Comparison of ENCODE assay signal across 9 mouse cellular contexts in the genomic region with DNA sequence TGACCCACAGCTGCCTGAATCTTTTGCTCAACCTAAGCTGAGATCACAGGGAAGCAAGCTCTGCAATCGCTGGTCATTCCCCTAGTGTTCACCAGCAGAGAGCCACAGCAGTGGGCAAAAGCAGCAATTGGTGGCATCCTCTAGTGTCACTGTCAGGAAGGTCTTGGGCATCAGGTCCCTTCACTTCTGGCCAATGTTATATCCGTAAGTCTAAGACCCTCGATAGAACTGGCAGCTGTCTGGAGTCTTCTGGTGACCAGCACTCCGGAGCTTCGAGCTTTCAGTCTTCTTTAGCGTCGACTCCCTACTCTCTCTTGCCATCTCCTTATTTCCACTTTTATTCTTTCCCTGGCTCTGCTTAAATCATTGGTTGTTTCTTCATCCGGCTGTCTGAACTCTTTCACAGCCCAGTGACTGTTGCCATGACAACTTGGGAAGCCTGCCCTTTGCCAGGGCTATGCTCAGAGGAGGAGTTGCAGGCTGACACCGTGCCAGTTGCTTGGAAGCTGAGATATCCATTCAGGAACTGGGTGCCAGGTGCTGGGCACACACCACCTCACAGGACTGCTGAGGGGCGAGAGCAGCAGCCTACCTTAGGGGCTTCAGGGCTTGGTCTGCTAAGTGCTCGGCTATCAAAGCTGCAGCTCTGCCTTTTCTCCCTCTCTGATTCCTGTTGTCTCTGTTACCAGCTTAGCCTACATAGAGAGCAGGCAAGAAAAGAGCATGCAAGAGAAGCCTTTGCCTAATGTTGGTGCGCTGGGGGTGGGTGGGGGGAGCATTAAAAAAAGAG. TPM values are rescaled to one million over a fixed set of nuclear protein-coding genes. Genes with fewer than 3 reads are reported as not detected.
DNase-seq lines count a peak whose midpoint lies in the region; ATAC-seq and TF ChIP-seq lines count a peak whose summit lies in the region.
"Had no signal": no experiment of that assay in that cellular context is flagged by ENCODE, and none has a peak within 500 bp of the region (broad histone marks: within the 10 kb centered on the region; RNA-seq: fewer than 3 reads in every experiment).

No protein-coding gene starts in this region.

- H3K36me3 ChIP-seq in forebrain, embryonic 15.5 days, result no peaks in the 10 kb centered on the region
- H3K36me3 ChIP-seq in hindbrain, embryonic 11.5 days (ENCODE audit: control insufficient read depth, insufficient read depth, low read length), result no peaks in the 10 kb centered on the region
- H3K36me3 ChIP-seq in lung, embryonic 14.5 days (ENCODE audit: insufficient read depth), result peaks cover 12% of the 10 kb centered on the region

- H3K27me3 ChIP-seq in forebrain, embryonic 15.5 days, result no peaks in the 10 kb centered on the region
- H3K27me3 ChIP-seq in hindbrain, embryonic 11.5 days (ENCODE audit: control insufficient read depth, insufficient read depth, low read length), result no peaks in the 10 kb centered on the region
- H3K27me3 ChIP-seq in lung, embryonic 14.5 days (ENCODE audit: insufficient read depth, low read length), result no peaks in the 10 kb centered on the region

- 0 out of 2 replicates have a peak, but pooled peaks have one; percentile 13 for TF ChIP-seq CTCF in lung, embryonic 14.5 days (IDR thresholded peaks at IDR 0.05; ENCODE audit: low read depth)

- peak overlapping the region; percentile 48 for H3K4me3 ChIP-seq in forebrain, embryonic 15.5 days
- 0 out of 2 replicates have a peak overlapping the region, but pooled peaks have one; percentile 9 for H3K4me3 ChIP-seq in hindbrain, embryonic 11.5 days (ENCODE audit: low read depth, low read length)
- H3K4me3 ChIP-seq in lung, embryonic 14.5 days (ENCODE audit: low read depth, low read length), result peak overlapping the region; percentile 47; the same call in 1 of the 2 replicates

- peak overlapping the region; percentile 44 for H3K4me2 ChIP-seq in forebrain, embryonic 15.5 days (replicated peaks)
- peak overlapping the region; percentile 17; the same call in 1 of the 2 replicates for H3K4me2 ChIP-seq in hindbrain, embryonic 11.5 days (replicated peaks; ENCODE audit: low read depth, low read length)
- peak overlapping the region; percentile 62 for H3K4me2 ChIP-seq in lung, embryonic 14.5 days

- peak overlapping the region; percentile 83 for H3K27ac ChIP-seq in forebrain, embryonic 15.5 days (replicated peaks)
- H3K27ac ChIP-seq in hindbrain, embryonic 11.5 days (ENCODE audit: low read depth, low read length), result no peak overlapping the region
- 0 out of 2 replicates have a peak overlapping the region, but pooled peaks have one; percentile 58 for H3K27ac ChIP-seq in lung, embryonic 14.5 days (ENCODE audit: low read depth)

- WGBS in forebrain, embryonic 15.5 days, result 15% methylated on average over 12 of the region's 12 CpGs
- WGBS in hindbrain, embryonic 11.5 days, result 41% methylated on average over 12 of the region's 12 CpGs
- WGBS in lung, embryonic 14.5 days, result 32% methylated on average over 12 of the region's 12 CpGs

- peaks cover 42% of the 10 kb centered on the region for H3K4me1 ChIP-seq in forebrain, embryonic 15.5 days
- no peaks in the 10 kb centered on the region; the same call in 1 of the 2 replicates for H3K4me1 ChIP-seq in hindbrain, embryonic 11.5 days (replicated peaks; ENCODE audit: control insufficient read depth, insufficient read depth, low read length)
- peaks cover 11% of the 10 kb centered on the region for H3K4me1 ChIP-seq in lung, embryonic 14.5 days (ENCODE audit: insufficient read depth)

- peak; percentile 35 to 67 for DNase-seq in urinary bladder, postnatal 4 days (ENCODE audit: low spot score in 2 of 2)
- DNase-seq in urinary bladder, postnatal 10 days (ENCODE audit: low spot score), result no peak
- peak; percentile 72 for DNase-seq in hindbrain, embryonic 11.5 days (ENCODE audit: low spot score)
- peak; percentile 73 to 78 for DNase-seq in layer of hippocampus, postnatal 10 days (ENCODE audit: low spot score in 2 of 2)
- peak; percentile 94 for DNase-seq in lung, embryonic 14.5 days
- DNase-seq in ovary, postnatal 36 days (ENCODE audit: low spot score), result peak; percentile 78
- no peak for DNase-seq in thymus, postnatal 4 days

- no peaks in the 10 kb centered on the region for H3K9me3 ChIP-seq in forebrain, embryonic 15.5 days
- no peaks in the 10 kb centered on the region for H3K9me3 ChIP-seq in hindbrain, embryonic 11.5 days (ENCODE audit: control insufficient read depth, low read length)
- no peaks in the 10 kb centered on the region for H3K9me3 ChIP-seq in lung, embryonic 14.5 days (ENCODE audit: low read depth, low read length)

- ATAC-seq in forebrain, embryonic 15.5 days (replicated peaks), result peak; percentile 69
- peak; percentile 77 for ATAC-seq in hindbrain, embryonic 11.5 days (ENCODE audit: low FRiP score)
- peak; percentile 56 for ATAC-seq in lung, embryonic 14.5 days (ENCODE audit: insufficient read depth)

- H3K9ac ChIP-seq in forebrain, embryonic 15.5 days (replicated peaks), result peak overlapping the region; percentile 36; the same call in 1 of the 2 replicates
- H3K9ac ChIP-seq in hindbrain, embryonic 11.5 days (ENCODE audit: low read depth, low read length), result peak overlapping the region; percentile 15; the same call in 1 of the 2 replicates
- H3K9ac ChIP-seq in lung, embryonic 14.5 days, result peak overlapping the region; percentile 41

RNA-seq across cellular contexts. Expression of gene Acot1, which starts 2.2 kb away (rescaled TPM):
- 74.0 and 86.6 TPM in 2 replicates for polyA plus RNA-seq in forebrain, embryonic 15.5 days (2015; fragmentation: Nextera tagmentation; extraction: Ambion mirVana)
- 45.5 and 49.5 TPM in 2 replicates for polyA plus RNA-seq in hindbrain, embryonic 11.5 days (2014; fragmentation: Nextera tagmentation; extraction: Ambion mirVana)
- total RNA-seq in layer of hippocampus, postnatal 10 days (2021), result 10 to 100 TPM; 29.1 to 33.3 TPM
- 92.9 and 98.2 TPM in 2 replicates for polyA plus RNA-seq in lung, embryonic 14.5 days (2014; fragmentation: Nextera tagmentation; extraction: Ambion mirVana)

RNA-seq across cellular contexts. Expression of gene Acot2, which starts 23.8 kb away (rescaled TPM):
- 11.3 and 12.4 TPM in 2 replicates for polyA plus RNA-seq in forebrain, embryonic 15.5 days (2015; fragmentation: Nextera tagmentation; extraction: Ambion mirVana)
- polyA plus RNA-seq in hindbrain, embryonic 11.5 days (2014; fragmentation: Nextera tagmentation; extraction: Ambion mirVana), result 14.0 and 15.7 TPM in 2 replicates
- total RNA-seq in layer of hippocampus, postnatal 10 days (2021), result 10 to 100 TPM; 12.4 to 13.1 TPM
- 30.3 and 31.3 TPM in 2 replicates for polyA plus RNA-seq in lung, embryonic 14.5 days (2014; fragmentation: Nextera tagmentation; extraction: Ambion mirVana)

RNA-seq across cellular contexts. Expression of gene Acot4, which starts 26.7 kb away (rescaled TPM):
- polyA plus RNA-seq in forebrain, embryonic 15.5 days (2015; fragmentation: Nextera tagmentation; extraction: Ambion mirVana), result 0.27 and 0.41 TPM in 2 replicates
- polyA plus RNA-seq in hindbrain, embryonic 11.5 days (2014; fragmentation: Nextera tagmentation; extraction: Ambion mirVana), result 0.14 and 0.63 TPM in 2 replicates
- total RNA-seq in layer of hippocampus, postnatal 10 days (2021), result 1 to 10 TPM; 2.0 to 2.3 TPM
- 0.11 and 0.42 TPM in 2 replicates for polyA plus RNA-seq in lung, embryonic 14.5 days (2014; fragmentation: Nextera tagmentation; extraction: Ambion mirVana)

RNA-seq across cellular contexts. Expression of gene Heatr4, which starts 26.8 kb away (rescaled TPM):
- not detected in 2 replicates for polyA plus RNA-seq in forebrain, embryonic 15.5 days (2015; fragmentation: Nextera tagmentation; extraction: Ambion mirVana)
- 0.08 TPM in 1 of 2 replicates, not detected in the other for polyA plus RNA-seq in hindbrain, embryonic 11.5 days (2014; fragmentation: Nextera tagmentation; extraction: Ambion mirVana)
- total RNA-seq in layer of hippocampus, postnatal 10 days (2021), result under 1 TPM in 1 of 2 experiments, not detected in 1; 0.18 TPM
- not detected in 2 replicates for polyA plus RNA-seq in lung, embryonic 14.5 days (2014; fragmentation: Nextera tagmentation; extraction: Ambion mirVana)
- total RNA-seq: gastrocnemius, postnatal 36 days had no signal

RNA-seq across cellular contexts. Expression of gene Gm49366, which starts 27.3 kb away (rescaled TPM):
- not detected in 2 replicates for polyA plus RNA-seq in forebrain, embryonic 15.5 days (2015; fragmentation: Nextera tagmentation; extraction: Ambion mirVana)
- not detected in 2 replicates for polyA plus RNA-seq in hindbrain, embryonic 11.5 days (2014; fragmentation: Nextera tagmentation; extraction: Ambion mirVana)
- total RNA-seq in layer of hippocampus, postnatal 10 days (2021), result 1 to 10 TPM in 1 of 2 experiments, not detected in 1; 3.4 TPM
- polyA plus RNA-seq in lung, embryonic 14.5 days (2014; fragmentation: Nextera tagmentation; extraction: Ambion mirVana), result not detected in 2 replicates
- total RNA-seq: gastrocnemius, postnatal 36 days had no signal

Comparison
In these comparisons a context has a peak if more than half of its experiments do, and no peak if none do; other contexts are left out.
1. DNase-seq: peak in urinary bladder, postnatal 4 days (2 of 2), hindbrain, embryonic 11.5 days (single experiment), layer of hippocampus, postnatal 10 days (2 of 2), lung, embryonic 14.5 days (single experiment) and ovary, postnatal 36 days (single experiment); none in urinary bladder, postnatal 10 days (single experiment) and thymus, postnatal 4 days (single experiment).
2. Peak in every context shown above with its lines, with median percentiles within 50 percentile points of each other: ATAC-seq, H3K4me2 ChIP-seq, H3K4me3 ChIP-seq and H3K9ac ChIP-seq.